Mouse (Mus musculus): ENCODE data around the gene Adamtsl1.
A peak's percentile ranks its signal among the peaks of the same experiment; 100 is the strongest.

DNA sequence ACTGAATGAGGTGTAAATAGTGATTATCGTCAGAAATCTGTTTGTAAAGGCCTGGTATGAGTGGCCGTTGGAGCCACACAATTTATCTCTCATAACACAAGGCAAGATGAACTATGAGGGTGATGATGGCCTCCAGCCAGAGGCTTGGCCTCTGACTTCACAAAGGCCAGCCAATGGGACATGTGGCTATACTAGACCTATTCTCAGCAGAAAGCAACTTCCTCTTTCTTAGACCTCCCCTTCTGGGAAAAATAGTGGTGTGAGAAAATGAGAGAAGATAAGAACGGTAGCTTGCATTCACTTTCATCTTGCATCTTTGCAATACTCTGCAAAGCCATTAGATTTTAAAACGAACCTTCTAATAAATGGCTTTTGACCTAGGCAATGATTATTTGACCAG, 439.6 kb downstream of the Adamtsl1 start:
- no peak for TF ChIP-seq CTCF (IDR thresholded peaks at IDR 0.05; ENCODE audit: low read depth)
- TF ChIP-seq EP300 (IDR thresholded peaks at IDR 0.05; ENCODE audit: low read depth): peak; percentile 90

All from liver, postnatal 0 days (tissue).